Mouse (Mus musculus) Muller cell, postnatal 12 days (primary cell): ENCODE measurements around the gene Gm45716.

Experiments used
- DNase-seq: peaks from one replicate; pipeline ENCODE4 v3.0.0-alpha.2; 2015; ENCODE audit errors: inconsistent ontology term

Gene Gm45716

DNA sequence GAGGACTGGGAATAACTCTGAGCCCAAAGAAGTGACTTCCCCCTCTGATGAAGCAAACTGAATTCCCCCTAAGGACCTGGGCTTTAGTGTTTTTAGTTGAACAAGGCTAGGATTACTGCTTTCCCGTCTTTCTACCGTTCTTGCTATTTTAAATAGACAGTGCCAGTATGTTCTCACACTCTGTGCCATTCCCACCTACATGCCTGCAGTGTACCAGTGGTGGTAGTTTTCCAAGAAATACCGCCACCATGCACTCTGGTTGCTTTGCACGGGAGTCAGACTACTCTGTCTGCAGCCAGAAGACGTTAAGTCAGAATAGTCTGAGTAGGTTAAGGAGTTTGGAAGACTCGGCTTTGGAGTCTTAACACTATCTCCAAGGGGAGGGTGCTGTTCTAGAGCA is 96.1 kb downstream of the Gm45716 start:
- DNase-seq = no peak

DNA sequence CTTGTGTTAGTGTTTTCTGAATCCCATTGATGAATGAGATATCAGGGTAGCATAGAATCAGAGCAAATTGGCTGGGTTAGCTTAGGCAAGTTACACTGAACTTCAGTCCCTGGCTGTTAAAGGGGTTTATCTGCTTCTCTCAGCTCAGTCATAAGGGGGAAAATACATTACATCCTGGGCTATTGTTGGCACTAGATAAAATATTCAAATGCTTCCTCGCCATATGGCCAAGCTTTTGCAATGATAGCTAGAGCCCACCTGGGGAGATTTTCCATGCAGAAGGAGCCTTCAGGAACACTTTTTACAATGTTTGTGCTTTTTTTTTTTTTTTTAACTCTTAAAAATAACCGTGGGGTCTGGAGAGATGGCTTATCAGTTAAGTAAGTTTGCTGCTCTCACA is 96.6 kb downstream of the Gm45716 start:
- no peak for DNase-seq

DNA sequence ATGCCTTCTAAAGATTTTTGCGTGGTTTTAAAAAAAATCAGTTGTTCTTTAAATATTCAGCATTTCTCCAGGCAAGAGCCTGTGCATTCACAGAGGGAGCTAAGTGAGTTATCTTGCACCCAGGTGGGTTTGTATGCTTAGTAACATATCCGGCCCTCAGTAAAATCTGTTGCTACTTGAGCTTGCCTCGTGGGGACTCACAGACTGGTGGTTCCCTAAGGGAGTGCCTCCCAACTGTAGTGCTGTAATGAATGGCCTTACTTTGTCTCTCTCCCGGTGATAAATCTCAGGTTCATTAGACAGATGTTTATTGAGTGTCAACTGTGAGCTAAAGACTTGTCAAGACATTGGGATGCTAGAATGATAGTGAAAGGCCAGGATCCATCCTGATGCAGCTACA is 97.1 kb downstream of the Gm45716 start:
- DNase-seq = no peak

DNA sequence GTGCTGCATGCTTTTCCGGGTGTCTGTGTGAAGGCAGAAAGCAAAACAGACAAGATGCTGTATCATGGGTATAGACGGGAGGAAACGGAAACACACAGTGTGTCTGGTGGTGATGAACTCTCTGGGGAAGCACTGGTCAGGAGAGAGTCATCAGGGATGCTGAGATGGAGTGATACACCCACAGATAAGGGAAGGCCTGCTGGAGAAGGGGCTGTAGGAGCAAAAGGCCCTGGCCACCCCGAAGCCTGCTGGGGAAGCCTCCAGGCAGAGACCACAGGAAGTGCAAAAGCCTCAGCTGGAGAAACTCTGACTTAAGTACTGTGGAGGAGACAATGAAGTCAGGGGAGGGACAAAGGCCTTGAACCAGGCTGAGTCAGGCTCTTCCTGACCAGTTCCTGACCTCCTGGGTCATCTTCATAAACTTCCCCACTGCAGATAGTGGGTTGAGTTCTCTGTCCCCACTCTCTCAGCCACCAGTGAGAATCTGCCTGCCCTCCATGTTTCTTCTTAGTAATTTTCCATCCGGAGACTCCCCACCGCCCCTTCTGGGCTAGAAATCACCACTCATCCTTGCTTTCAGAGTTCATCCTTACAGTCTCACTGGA is 99.2 kb downstream of the Gm45716 start:
- DNase-seq = no peak

DNA sequence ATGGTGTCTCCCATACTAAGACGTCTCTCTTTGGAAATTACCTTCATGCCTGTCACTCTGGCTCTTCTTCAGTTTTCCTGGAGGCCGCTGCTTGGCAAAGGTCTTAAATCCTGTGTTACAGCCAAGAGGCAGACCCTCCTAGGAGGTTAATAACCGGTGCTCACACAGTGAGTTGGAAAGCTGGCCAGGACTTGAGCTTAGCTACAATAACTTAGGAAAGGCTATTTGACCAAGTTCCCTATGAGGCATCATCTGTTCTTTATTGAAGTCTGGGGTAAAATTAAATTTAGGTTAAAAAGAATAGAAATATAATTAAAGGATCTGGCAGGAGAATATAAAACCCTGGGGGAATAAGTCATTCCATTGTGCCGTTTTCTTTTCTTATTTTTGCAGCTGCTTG is 103.7 kb downstream of the Gm45716 start:
- no peak for DNase-seq

DNA sequence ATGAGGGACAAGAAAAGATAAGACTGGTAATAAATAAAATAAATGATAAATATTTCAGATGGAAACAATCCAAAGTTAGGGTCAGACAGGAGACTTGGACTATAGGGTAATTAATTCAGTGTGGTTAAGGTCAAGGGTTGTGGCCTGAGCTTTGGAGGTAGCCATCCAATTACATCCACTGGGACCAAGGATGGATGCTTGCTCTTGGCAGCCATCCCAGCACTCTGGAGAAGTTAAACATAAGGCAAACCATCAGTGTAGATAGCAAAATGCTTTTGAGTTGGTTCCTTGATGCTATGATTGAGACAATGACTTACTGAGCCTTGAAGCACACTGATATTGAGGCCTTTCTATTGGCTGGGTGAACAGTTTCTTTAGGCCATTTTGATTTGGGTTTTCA is 105.3 kb downstream of the Gm45716 start:
- DNase-seq = no peak

DNA sequence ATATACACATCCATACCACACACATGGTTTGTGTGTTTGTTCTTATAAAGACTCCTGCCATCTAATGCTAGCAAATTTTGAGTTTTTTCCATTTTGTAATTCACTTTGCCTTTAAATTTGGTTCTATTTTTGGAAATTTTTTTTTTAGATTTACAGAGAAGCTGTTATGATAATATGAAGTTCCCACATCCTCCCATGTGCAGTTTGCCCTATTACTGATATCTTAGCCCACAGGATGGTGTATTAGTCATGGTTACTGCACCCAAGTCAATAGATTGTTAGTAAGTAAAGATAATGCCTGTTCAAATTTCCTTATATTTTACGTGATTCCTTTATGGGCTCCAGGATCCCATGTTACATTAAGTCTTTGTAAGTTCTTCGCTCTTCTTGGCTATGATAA is 107.1 kb downstream of the Gm45716 start:
- DNase-seq = no peak
